Mouse (Mus musculus) C2C12 (cell line): ENCODE measurements at regions not wholly inside any gene's neighbourhood (a gene's known extent, or its start where the extent isn't known, plus 50 kb on each side); places are given as distances from the start of the nearest gene placed in this dataset.

Source experiments
- CEBPB ChIP-seq: IDR thresholded peaks from one replicate; pipeline ENCODE4 v1.6.1; 2011; ENCODE audit warnings: low read depth, mild to moderate bottlenecking, control low read depth, moderate library complexity
- CTCF ChIP-seq: IDR thresholded peaks from one replicate; pipeline ENCODE4 v1.5.1; 2011; ENCODE audit not compliant: control insufficient read depth, insufficient read depth, insufficient read length
- FOSL1 ChIP-seq: IDR thresholded peaks from one replicate; pipeline ENCODE4 v1.8.0; 2011; ENCODE audit warnings: mild to moderate bottlenecking, low read length; ENCODE audit not compliant: poor library complexity, insufficient read depth, severe bottlenecking
- MAX ChIP-seq: IDR thresholded peaks from one replicate; pipeline ENCODE4 v1.6.1; 2011; ENCODE audit warnings: mild to moderate bottlenecking, control low read depth
- MYOD1 ChIP-seq: IDR thresholded peaks from one replicate; pipeline ENCODE4 v1.6.1; 2011; ENCODE audit warnings: low read depth; ENCODE audit not compliant: control insufficient read depth, insufficient read length
- MYOG ChIP-seq: IDR thresholded peaks from one replicate; pipeline ENCODE4 v1.6.1; 2011; ENCODE audit not compliant: control insufficient read depth, insufficient read length; ENCODE audit errors: extremely low read depth
- USF1 ChIP-seq: IDR thresholded peaks from one replicate; pipeline ENCODE4 v1.6.1; 2011; ENCODE audit warnings: low read depth, mild to moderate bottlenecking, control low read depth, moderate library complexity

- TF ChIP-seq CTCF: no peak
- TF ChIP-seq MAX: no peak
- no peak for TF ChIP-seq CEBPB
- no peak for TF ChIP-seq MYOD1
- TF ChIP-seq FOSL1: no peak
- TF ChIP-seq MYOG: no peak
- no peak for TF ChIP-seq USF1
Observed at GRCm38 (mm10) chr2:173935706-173936105, 140.4 kb upstream of the Stx16 start.
